Mouse (Mus musculus) C2C12 (cell line): ENCODE measurements around the gene Map4k5. TPM values are rescaled to one million over a fixed set of nuclear protein-coding genes. Genes with fewer than 3 reads are reported as not detected.

Source experiments
- H3K27me3 ChIP-seq: one replicate; pipeline ENCODE4 v1.6.1; 2011; ENCODE audit not compliant: control insufficient read depth, insufficient read depth, insufficient read length
- H3K36me3 ChIP-seq: one replicate; pipeline ENCODE4 v1.6.1; 2011; ENCODE audit not compliant: control insufficient read depth, insufficient read depth
- H3K4me3 ChIP-seq: one replicate; pipeline ENCODE4 v1.5.1; 2011; ENCODE audit warnings: mild to moderate bottlenecking, control low read depth; ENCODE audit not compliant: poor library complexity, insufficient read depth, severe bottlenecking
- H3K79me2 ChIP-seq: one replicate; pipeline ENCODE4 v1.6.1; 2011; ENCODE audit not compliant: control insufficient read depth, insufficient read depth
- H3K79me3 ChIP-seq: one replicate; pipeline ENCODE4 v1.6.1; 2011; ENCODE audit warnings: low read depth, control low read depth
- H3ac ChIP-seq: one replicate; pipeline ENCODE3; 2011; ENCODE audit warnings: low read depth; ENCODE audit not compliant: control insufficient read depth, insufficient read length
- CEBPB ChIP-seq: IDR thresholded peaks from one replicate; pipeline ENCODE4 v1.6.1; 2011; ENCODE audit warnings: low read depth, mild to moderate bottlenecking, control low read depth, moderate library complexity
- CTCF ChIP-seq: IDR thresholded peaks from one replicate; pipeline ENCODE4 v1.5.1; 2011; ENCODE audit not compliant: control insufficient read depth, insufficient read depth, insufficient read length
- FOSL1 ChIP-seq: IDR thresholded peaks from one replicate; pipeline ENCODE4 v1.8.0; 2011; ENCODE audit warnings: mild to moderate bottlenecking, low read length; ENCODE audit not compliant: poor library complexity, insufficient read depth, severe bottlenecking
- MAX ChIP-seq: IDR thresholded peaks from one replicate; pipeline ENCODE4 v1.6.1; 2011; ENCODE audit warnings: mild to moderate bottlenecking, control low read depth
- MYOD1 ChIP-seq: IDR thresholded peaks from one replicate; pipeline ENCODE4 v1.6.1; 2011; ENCODE audit warnings: low read depth; ENCODE audit not compliant: control insufficient read depth, insufficient read length
- MYOG ChIP-seq: IDR thresholded peaks from one replicate; pipeline ENCODE4 v1.6.1; 2011; ENCODE audit not compliant: control insufficient read depth, insufficient read length; ENCODE audit errors: extremely low read depth
- USF1 ChIP-seq: IDR thresholded peaks from one replicate; pipeline ENCODE4 v1.6.1; 2011; ENCODE audit warnings: low read depth, mild to moderate bottlenecking, control low read depth, moderate library complexity
- polyA plus RNA-seq: library from polyadenylated mRNA; unstranded; fragments of >200 nt; fragmentation: generic; extraction: Trizol; gene quantifications from one replicate; pipeline ENCODE4 v1.2.1, GENCODE M21; 2012; ENCODE audit warnings: missing spikeins

The Map4k5 gene
- polyA plus RNA-seq, 1 experiment = 8.3 TPM

DNA sequence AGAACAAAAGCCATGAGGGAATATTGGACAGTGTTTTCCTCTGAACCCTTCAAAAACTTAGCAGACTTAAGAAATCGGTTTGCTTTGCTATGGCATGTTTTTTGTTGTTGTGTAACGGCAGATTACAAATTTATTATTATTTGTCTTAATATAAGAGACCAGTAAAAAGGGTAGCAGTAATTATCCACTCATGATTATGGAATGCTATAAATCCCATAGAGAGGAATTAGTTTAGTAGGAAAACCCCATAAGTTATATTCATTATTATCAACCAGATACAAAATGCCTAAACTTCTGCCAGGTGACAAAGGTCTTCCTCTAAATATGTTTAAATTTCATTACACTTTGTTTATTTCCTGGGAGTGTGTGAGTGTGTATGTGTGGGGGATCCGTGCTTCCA is 1.3 kb downstream of the Map4k5 start:
- Histone ChIP-seq H3K27me3 (no peaks in the 10 kb centered on the region), H3K4me3 (peak overlapping the region; percentile 71), H3K79me2 (peaks cover 61% of the 10 kb centered on the region), H3K79me3 (peaks cover 53% of the 10 kb centered on the region), H3K36me3 (no peaks in the 10 kb centered on the region), H3ac (peak overlapping the region; percentile 7)
- TF ChIP-seq MYOG (no peak), CTCF (no peak), MAX (no peak)

DNA sequence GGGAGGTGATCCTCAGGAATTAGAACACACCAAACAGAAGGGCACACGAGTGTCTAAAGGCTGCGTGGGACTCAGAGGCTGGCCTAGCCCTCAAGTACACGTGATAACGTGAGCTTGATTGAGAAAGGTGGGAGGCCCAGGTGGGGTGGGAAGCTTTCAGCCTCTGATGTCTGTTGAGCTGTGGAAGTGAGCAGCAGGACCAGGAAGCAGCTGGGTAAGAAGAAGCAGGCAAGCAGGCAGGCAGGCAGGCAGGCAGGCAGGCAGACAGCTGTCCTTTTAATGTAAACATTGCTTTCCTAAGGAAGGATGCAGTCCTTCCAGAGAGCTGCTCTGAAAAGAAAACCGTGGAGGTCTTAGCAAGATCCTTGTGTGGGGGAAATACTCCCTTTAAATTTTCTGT is 2.5 kb downstream of the Map4k5 start:
- Histone ChIP-seq H3K4me3 (peak overlapping the region; percentile 11), H3K27me3 (no peaks in the 10 kb centered on the region), H3K36me3 (no peaks in the 10 kb centered on the region), H3K79me2 (peaks cover 72% of the 10 kb centered on the region), H3K79me3 (peaks cover 61% of the 10 kb centered on the region), H3ac (peak overlapping the region; percentile 4)
- TF ChIP-seq CEBPB = no peak
- no peak for TF ChIP-seq MYOG
- no peak for TF ChIP-seq CTCF
- no peak for TF ChIP-seq FOSL1
- TF ChIP-seq MYOD1 = no peak
- no peak for TF ChIP-seq USF1
- no peak for TF ChIP-seq MAX

DNA sequence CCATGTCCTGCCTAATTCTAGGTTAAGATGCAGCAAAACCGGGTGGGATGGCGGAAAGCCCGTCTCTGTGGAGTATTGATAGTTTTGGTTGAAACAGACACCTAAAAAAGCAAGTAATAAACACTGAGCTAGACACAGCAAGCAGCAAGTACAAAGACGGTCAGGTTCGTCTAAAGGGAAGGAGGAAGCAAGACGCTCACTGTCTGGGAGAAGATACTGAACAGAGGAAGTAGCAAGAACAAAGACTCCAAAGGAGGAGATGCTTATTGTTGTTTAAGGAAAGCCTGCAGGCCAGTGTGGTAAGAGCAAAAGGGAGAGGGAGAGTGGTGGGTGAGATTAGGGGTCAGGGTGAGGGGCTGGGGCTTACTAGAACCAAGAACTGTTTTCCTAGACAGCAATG is 2.9 kb downstream of the Map4k5 start:
- peak overlapping the region; percentile 2 for H3K4me3 ChIP-seq

DNA sequence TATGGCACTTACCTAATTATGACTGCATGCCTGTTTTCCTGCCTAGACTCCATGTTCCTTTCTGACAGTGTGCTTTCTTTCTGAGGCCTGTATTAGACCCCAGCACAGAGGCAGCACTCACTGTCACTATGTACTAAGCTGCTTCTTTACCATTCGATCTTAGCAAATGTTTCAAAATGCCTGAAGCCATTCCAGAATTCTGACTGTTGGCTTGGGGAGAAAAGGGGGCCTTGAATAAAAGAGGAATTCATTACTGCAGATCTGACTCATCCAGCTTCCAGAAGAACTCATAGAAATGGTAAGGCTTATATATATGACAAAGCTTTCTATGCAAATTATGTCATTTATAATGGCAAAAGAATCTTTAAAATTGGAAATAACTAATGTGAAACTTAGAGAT is 4.7 kb downstream of the Map4k5 start:
- no peaks in the 10 kb centered on the region for H3K36me3 ChIP-seq
- peaks cover 85% of the 10 kb centered on the region for H3K79me2 ChIP-seq
- H3K79me3 ChIP-seq = peaks cover 73% of the 10 kb centered on the region
- H3K4me3 ChIP-seq = no peak overlapping the region
- H3ac ChIP-seq = no peak overlapping the region
- no peaks in the 10 kb centered on the region for H3K27me3 ChIP-seq
- TF ChIP-seq MYOG (no peak), CEBPB (no peak), FOSL1 (no peak), MYOD1 (no peak), MAX (no peak), USF1 (no peak), CTCF (no peak)

More for the DNA sequence above, 2.9 kb downstream of the Map4k5 start:
- Histone ChIP-seq H3K27me3 (no peaks in the 10 kb centered on the region), H3K36me3 (no peaks in the 10 kb centered on the region), H3K79me3 (peaks cover 61% of the 10 kb centered on the region), H3K79me2 (peaks cover 72% of the 10 kb centered on the region), H3ac (no peak overlapping the region)
- no peak for TF ChIP-seq CEBPB
- TF ChIP-seq MAX = no peak
- no peak for TF ChIP-seq USF1
- TF ChIP-seq CTCF = no peak

DNA sequence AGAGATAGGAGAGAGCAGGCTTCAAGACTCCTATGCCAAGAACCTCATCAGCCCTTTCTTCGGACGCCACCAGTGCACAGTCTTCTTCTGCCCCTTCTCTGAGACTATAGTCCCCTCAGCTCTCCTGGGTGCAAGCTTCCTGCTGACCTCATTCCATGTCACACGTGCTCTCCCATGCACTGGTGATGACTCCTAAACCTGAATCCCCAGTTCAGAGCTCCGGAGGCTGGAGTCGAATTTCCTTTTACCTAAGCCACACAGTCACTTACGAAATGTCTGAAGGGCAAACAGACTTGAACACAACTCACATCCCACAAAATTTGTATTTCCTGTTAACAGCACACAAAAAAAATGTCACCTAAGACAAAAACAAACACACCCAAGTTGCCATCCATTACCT is 5.2 kb downstream of the Map4k5 start:
- Histone ChIP-seq H3K36me3 (no peaks in the 10 kb centered on the region), H3K27me3 (no peaks in the 10 kb centered on the region), H3K4me3 (no peak overlapping the region), H3ac (no peak overlapping the region), H3K79me2 (peaks cover 91% of the 10 kb centered on the region), H3K79me3 (peaks cover 78% of the 10 kb centered on the region)
- TF ChIP-seq MYOD1 (no peak), MYOG (no peak), USF1 (no peak), MAX (no peak), FOSL1 (no peak), CEBPB (no peak), CTCF (no peak)

DNA sequence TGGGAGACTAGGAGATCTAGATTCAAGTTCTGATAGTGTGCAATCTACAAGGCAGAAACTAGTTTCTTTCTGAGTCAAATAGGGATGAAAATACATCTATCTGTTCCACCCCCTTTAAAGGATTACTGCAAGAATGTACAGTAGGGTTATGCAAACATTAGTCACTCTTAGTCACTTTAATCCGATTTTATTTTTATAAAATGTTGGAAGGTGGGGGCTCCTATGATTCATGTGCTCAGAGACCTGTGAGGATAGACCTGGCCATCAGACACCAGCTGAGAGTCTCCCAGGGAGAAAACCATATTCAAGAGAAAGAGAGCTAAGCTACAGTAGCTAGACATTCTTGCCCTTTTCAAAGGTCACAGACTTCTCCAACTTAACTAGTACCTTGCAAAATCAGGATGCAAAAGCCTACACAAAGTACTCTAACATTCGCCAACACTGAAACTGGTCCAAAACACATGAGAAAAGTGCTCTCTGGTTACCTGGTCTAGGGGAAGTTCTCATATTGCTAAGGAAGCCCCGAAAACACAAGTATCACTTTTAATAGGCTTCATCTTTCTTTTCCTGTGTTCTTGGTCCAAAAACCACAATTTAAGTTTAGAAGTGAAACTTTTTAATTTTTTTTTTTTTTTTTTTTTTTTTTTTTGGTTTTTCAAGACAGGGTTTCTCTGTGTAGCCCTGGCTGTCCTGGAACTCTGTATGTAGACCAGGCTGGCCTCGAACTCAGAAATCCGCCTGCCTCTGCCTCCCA is 7.7 kb downstream of the Map4k5 start:
- Histone ChIP-seq H3K27me3 (no peaks in the 10 kb centered on the region), H3ac (no peak overlapping the region), H3K4me3 (no peak overlapping the region), H3K79me2 (peaks cover 91% of the 10 kb centered on the region), H3K79me3 (peaks cover 83% of the 10 kb centered on the region), H3K36me3 (no peaks in the 10 kb centered on the region)
- no peak for TF ChIP-seq MYOG
- no peak for TF ChIP-seq CTCF
- TF ChIP-seq CEBPB = peak; percentile 78
- TF ChIP-seq FOSL1 = no peak
- no peak for TF ChIP-seq MAX
